Mouse (Mus musculus): ENCODE measurements around the gene Lsm7.
A peak's percentile ranks its signal among the peaks of the same experiment; 100 is the strongest.

The Lsm7 gene

GRCm38 (mm10) chr10:80854913-80855748, at the start of gene Lsm7, which contains the start of gene Sppl2b:
Gene Lsm7 (minus strand): TSS chr10:80855209.
Gene Sppl2b (plus strand): TSS chr10:80855275.
- peak; percentile 67 for ATAC-seq (ENCODE audit: insufficient number of reproducible peaks, low FRiP score, low TSS enrichment)

DNA sequence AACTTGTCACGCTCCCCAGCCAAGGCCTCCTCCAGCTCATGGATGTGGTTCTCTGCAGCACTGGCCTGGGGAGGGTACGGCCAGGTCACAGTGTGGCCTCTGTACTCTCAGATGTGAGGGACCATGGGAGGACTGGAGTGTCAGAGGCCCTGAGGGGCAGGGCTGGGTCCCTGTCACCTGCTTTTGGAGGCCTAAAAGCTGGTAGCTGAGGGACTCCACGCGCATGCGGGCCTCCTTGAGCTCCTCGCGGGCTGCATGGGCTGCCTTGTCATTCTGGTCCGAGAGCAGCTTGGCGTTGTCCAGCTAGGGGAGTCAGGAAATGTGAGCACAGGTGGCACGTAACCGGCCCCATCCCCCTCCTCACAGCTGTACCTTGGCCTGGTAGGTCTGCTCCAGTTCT, 49.7 kb upstream of the Lsm7 start:
- ATAC-seq (ENCODE audit: insufficient number of reproducible peaks, low FRiP score, low TSS enrichment) = no peak

DNA sequence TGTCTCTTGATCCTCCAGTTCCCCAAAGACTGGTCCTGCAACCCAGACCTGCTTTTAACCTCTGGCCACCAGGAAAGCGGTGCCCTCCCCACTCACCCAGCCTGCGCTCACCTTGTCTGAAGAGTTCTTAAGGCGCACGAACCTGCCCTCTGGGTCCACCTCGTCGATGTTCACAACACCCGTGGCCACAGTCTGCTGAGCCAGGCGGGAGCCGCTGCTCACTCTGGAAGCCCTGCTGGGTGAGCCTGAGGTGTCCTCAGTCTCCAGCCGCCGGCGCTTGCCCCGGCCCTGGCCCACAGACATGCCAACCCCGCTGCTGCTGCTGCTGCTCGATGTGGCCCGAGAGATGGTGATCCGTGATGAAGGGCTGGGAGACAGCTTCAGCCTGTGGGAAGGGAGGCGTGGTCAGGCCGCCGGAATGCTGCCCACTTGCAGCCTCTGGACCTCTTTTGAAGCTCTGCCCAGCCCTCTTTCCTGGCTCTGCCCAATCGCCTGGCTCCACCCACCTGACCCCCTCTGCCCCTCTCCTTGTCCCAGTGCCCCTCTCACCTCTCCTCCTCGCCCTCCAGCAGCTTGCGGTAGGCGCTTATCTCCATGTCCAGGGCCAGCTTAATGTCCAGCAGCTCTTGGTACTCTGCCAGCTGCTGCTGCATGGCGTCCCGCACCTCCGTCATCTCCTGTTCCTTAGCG, 49.1 kb upstream of the Lsm7 start:
- ATAC-seq (ENCODE audit: insufficient number of reproducible peaks, low FRiP score, low TSS enrichment) = no peak

DNA sequence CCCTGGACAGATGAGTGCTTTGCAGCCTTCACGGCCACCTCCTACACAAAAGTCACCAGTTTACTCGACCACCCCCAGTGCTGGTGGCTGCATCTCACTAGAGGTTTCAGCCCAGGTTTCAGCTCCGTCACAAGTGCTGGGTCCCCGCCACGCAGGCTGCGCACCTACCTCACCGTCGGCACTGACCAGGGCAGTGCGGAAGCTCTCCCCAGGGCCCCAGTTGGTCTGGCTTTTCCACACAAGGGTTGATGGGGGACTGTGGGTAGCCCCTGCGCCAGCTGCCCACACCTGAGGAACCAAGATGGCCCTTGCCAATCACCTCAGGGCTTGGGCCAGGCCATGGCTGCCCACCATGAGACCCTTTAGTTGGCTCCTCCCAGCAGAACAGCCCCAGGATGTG, 48.3 kb upstream of the Lsm7 start:
- no peak for ATAC-seq (ENCODE audit: insufficient number of reproducible peaks, low FRiP score, low TSS enrichment)

DNA sequence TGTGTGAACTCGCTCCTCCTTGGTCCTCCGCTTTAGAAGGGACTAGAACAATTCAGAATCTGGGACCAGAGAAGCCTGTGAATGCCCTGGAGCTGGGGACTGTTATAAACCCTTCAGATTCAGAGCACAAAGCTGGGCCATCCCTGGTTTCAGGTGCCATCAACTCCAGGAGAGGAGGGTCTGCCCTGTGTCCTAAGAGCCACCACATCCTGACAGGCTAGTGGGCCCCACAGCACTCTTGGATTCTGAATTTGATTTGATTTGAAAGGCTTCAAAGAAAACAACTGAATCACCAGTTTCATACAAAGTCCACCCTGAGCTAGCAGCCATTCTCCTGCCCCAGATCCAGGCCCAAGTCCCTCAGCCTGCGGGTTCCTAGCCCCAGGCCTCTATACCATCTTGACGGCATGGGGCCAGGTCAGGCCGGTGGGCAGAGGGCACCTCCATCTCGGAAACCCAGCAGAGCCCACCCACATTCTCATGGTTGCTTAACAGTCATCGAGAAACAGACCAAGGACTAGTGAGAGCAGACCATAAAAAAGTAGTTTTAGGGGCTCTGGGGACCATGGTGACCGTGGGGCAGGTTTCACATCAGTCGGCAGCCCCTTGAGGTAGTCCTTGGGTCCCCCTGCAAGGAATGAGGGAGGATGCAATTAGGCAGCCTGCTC, 47.4 kb upstream of the Lsm7 start:
- no peak for ATAC-seq (ENCODE audit: insufficient number of reproducible peaks, low FRiP score, low TSS enrichment)

DNA sequence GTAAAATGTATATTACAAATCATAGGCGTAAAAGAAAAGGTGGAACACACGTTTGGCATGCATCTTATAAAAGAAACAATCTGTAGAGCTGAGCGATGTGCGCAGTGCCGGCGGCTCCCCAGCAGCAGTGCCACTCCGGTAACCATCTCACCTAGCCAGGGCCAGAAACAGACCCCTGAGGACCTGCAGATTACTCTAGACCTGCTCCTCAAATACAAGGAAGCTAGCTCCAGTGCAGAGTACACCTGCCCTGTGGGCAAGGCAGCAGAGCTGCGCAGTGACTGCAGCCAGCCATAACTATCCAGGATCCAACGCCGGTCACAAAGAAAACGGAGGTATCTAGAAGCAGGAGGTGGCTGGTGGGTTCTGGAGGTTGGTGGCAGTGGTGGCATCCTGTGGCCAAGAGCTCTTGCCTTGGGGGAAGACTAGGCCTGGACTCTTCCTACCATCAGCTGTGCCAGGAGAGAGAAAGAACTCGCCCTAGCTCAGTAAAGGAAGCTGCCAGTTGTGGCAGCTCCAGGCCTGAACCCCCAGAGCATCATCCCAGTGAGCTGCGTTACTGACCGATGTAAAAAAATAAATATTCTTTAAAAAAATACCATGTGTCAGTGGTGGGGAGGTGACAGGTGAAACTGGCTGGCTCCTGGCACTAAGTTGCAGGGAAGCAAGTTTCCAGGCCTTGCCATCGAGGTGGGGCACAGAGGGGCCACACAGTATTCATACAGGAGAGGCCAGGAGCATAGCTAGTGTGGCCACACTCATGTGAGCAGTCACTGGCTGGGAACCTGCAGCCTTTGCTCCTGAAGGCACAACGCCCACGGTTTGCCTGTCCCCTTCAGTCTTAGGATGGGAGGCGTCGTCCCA, 46.6 kb upstream of the Lsm7 start:
- no peak for ATAC-seq (ENCODE audit: insufficient number of reproducible peaks, low FRiP score, low TSS enrichment)

DNA sequence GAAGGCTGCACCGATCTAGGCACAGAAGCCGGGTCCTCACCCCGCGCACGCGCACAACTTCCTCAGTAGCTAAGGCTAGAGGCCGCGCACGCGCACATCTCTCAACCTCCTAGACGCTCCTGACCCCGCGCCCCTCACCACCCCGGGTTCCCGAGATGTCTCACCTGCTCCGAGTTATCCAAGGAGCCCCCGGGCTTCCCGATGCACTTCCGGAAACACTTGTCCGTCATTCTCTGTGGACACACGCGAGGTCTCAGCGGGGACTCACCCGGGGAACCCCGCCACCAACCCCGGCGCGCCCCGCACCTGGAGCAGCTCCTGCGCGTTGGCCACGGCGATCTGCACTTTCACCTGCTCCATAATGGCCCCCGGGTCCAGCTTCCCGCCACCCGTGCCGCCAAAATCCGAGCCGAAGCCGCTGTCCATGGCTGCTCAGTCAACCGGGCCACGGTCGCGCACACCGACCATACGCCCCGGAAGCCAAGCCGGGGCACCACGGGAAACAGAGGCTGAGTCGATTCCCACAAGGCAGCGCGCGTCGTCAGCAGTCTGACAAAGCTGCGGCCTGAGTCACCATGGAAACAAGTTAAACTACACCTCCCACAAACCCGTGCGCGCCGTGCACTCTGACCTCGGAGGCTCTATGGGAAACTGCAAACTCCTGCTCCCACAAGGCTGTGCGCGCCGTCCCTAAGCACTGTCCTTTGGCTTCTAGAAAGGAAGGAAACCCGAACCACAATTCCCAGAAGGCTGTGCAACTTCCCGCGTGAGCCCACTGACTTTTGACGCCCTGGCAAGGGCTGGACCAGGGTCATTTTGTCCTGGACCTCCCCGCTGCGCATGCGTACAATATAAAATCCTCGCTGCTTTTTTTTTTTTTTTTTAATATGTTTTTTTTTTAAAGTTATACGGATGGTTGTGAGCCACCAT, 45.6 kb upstream of the Lsm7 start, which contains the start of gene Timm13:
Timm13 (minus strand) TSS at position 652 of the 930 bp plus-strand sequence.
- ATAC-seq (ENCODE audit: insufficient number of reproducible peaks, low FRiP score, low TSS enrichment) = peak; percentile 87

- ATAC-seq (ENCODE audit: insufficient number of reproducible peaks, low FRiP score, low TSS enrichment) = no peak
These were observed 44.7 kb upstream of the Lsm7 start for GRCm38 (mm10) chr10:80899591-80900317.

- no peak for ATAC-seq (ENCODE audit: insufficient number of reproducible peaks, low FRiP score, low TSS enrichment)
These were observed 44.1 kb upstream of the Lsm7 start for GRCm38 (mm10) chr10:80899074-80899473.

- no peak for ATAC-seq (ENCODE audit: insufficient number of reproducible peaks, low FRiP score, low TSS enrichment)
These were observed 43.0 kb upstream of the Lsm7 start for GRCm38 (mm10) chr10:80897861-80898510.

DNA sequence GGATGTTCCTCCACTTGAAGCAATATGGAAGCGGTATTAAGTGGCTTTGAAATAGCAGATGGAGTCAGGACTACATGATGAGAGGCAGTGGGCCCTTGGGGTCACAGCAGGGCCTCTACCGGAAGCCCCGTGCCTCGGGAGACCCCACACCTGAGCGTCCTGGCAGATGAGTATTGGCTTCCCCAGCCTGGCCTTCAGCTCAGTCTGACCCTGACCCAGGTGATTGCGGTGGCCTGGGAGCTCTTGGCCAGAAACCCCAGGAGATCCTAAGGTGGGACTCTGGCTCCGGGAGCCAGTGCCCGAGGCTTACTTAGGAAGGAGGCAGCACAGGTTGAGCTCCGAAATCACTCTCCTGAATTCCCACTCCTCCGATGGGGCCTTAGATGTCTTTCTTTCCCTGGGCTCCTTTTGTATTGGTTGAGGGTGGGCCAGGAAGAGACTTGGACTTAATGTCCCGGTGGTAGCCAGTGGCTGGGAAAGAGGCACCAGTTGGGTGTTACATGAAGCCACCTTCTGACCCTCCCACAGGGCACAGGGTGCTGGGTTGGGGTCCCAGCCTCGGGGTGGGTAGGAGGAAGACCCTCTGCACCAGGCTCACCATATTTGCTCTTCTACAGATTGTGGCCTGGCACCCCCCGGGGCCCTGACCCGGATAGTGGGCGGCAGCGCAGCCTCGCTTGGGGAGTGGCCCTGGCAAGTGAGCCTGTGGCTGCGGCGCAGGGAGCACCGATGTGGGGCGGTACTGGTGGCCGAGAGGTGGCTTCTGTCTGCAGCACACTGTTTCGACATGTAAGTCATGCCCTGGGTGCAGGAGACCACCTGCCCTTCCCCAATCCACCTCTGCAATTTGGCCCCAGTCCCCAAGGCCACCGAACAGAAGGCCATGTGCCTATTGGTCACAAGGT, 41.8 kb upstream of the Lsm7 start:
- no peak for ATAC-seq (ENCODE audit: insufficient number of reproducible peaks, low FRiP score, low TSS enrichment)

DNA sequence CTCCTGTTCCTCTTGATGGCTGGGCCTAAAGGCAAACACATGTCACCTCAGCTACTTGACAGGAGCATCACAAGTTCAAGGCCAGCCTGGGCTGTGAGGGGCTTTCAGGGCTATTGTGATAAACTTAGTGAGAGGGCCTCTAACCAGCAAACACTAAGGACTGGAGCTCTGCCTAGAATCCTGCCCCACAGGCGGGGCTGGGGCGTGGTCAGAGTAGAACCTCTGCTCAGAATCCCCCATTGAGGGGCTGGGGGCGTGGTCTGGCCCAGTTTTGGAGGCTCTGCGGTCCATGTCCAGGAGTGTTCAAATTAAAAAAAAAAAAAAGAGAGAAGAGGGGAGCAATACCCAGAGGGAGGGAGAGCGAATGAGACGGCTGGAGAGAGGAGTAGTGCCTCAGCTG, 40.7 kb upstream of the Lsm7 start:
- ATAC-seq (ENCODE audit: insufficient number of reproducible peaks, low FRiP score, low TSS enrichment) = no peak

- ATAC-seq (ENCODE audit: insufficient number of reproducible peaks, low FRiP score, low TSS enrichment) = no peak
These were observed 40.1 kb upstream of the Lsm7 start for GRCm38 (mm10) chr10:80895100-80895499.

- ATAC-seq (ENCODE audit: insufficient number of reproducible peaks, low FRiP score, low TSS enrichment) = peak; percentile 15; the same call in 1 of the 2 replicates
These were observed 32.2 kb upstream of the Lsm7 start for GRCm38 (mm10) chr10:80887181-80887580.

GRCm38 (mm10) chr10:80881301-80881700, 26.3 kb upstream of the Lsm7 start:
- ATAC-seq (ENCODE audit: insufficient number of reproducible peaks, low FRiP score, low TSS enrichment) = no peak

GRCm38 (mm10) chr10:80880901-80881300, 25.9 kb upstream of the Lsm7 start:
- no peak for ATAC-seq (ENCODE audit: insufficient number of reproducible peaks, low FRiP score, low TSS enrichment)

GRCm38 (mm10) chr10:80880131-80880641, 25.2 kb upstream of the Lsm7 start:
- no peak for ATAC-seq (ENCODE audit: insufficient number of reproducible peaks, low FRiP score, low TSS enrichment)

All from cerebellum, adult (tissue).